Mouse (Mus musculus) T-cell, adult 2 months (primary cell): ENCODE measurements around the gene B3gnt7.
A peak's percentile ranks its signal among the peaks of the same experiment; 100 is the strongest.

Source experiments
- DNase-seq: peaks from one replicate; pipeline ENCODE4 v3.0.0; 2022; ENCODE audit warnings: low spot score

B3gnt7 gene

GRCm38 (mm10) chr1:86302532-86302931, at the start of gene B3gnt7:
B3gnt7 (plus strand) TSS chr1:86302832.
- no peak for DNase-seq

- no peak for DNase-seq
These were observed 49.2 kb upstream of the B3gnt7 start for GRCm38 (mm10) chr1:86253410-86253809.

GRCm38 (mm10) chr1:86256311-86256710, 46.3 kb upstream of the B3gnt7 start:
- no peak for DNase-seq

GRCm38 (mm10) chr1:86257228-86257627, 45.4 kb upstream of the B3gnt7 start:
- DNase-seq, result no peak

GRCm38 (mm10) chr1:86258171-86258824, 44.3 kb upstream of the B3gnt7 start:
- DNase-seq, result no peak

- no peak for DNase-seq
These were observed 38.9 kb upstream of the B3gnt7 start for GRCm38 (mm10) chr1:86263564-86264339.

- DNase-seq, result peak; percentile 13
These were observed 37.6 kb upstream of the B3gnt7 start for GRCm38 (mm10) chr1:86265060-86265459.

- DNase-seq, result no peak
These were observed 34.0 kb upstream of the B3gnt7 start for GRCm38 (mm10) chr1:86268492-86269189.

GRCm38 (mm10) chr1:86269190-86269508, 33.5 kb upstream of the B3gnt7 start:
- DNase-seq, result no peak

- no peak for DNase-seq
These were observed 30.9 kb upstream of the B3gnt7 start for GRCm38 (mm10) chr1:86271707-86272106.

GRCm38 (mm10) chr1:86277055-86277454, 25.6 kb upstream of the B3gnt7 start:
- DNase-seq, result no peak

- no peak for DNase-seq
These were observed 20.7 kb upstream of the B3gnt7 start for GRCm38 (mm10) chr1:86281781-86282536.

- no peak for DNase-seq
These were observed 18.5 kb upstream of the B3gnt7 start for GRCm38 (mm10) chr1:86284101-86284500.

- DNase-seq, result no peak
These were observed 17.3 kb upstream of the B3gnt7 start for GRCm38 (mm10) chr1:86285295-86285694.

GRCm38 (mm10) chr1:86287473-86287872, 15.2 kb upstream of the B3gnt7 start:
- DNase-seq, result no peak

GRCm38 (mm10) chr1:86290452-86290851, 12.2 kb upstream of the B3gnt7 start:
- DNase-seq, result no peak

- DNase-seq, result no peak
These were observed 9.5 kb upstream of the B3gnt7 start for GRCm38 (mm10) chr1:86293091-86293490.

GRCm38 (mm10) chr1:86293868-86294267, 8.8 kb upstream of the B3gnt7 start:
- DNase-seq, result no peak

GRCm38 (mm10) chr1:86294472-86294871, 8.2 kb upstream of the B3gnt7 start:
- DNase-seq, result no peak

- no peak for DNase-seq
These were observed 2.5 kb upstream of the B3gnt7 start for GRCm38 (mm10) chr1:86300093-86300492.

GRCm38 (mm10) chr1:86300731-86301130, 1.9 kb upstream of the B3gnt7 start:
- no peak for DNase-seq
